Mouse (Mus musculus) activated CD4-positive, CD25-positive, alpha-beta regulatory T cell, adult 4 months (primary cell): Measurements from ENCODE around the gene Srp9. TPM values are rescaled to one million over a fixed set of nuclear protein-coding genes. Genes with fewer than 3 reads are reported as not detected.
A peak's percentile ranks its signal among the peaks of the same experiment; 100 is the strongest.
"Not testable (repeated sequence)": the region's sequence is repeated elsewhere in the genome, so short reads cannot be mapped to it uniquely, and the experiment has no call there.

ENCODE experiments used
- ATAC-seq: one replicate; pipeline ENCODE4 v1.8.0; 2017
- polyA plus RNA-seq, 2 experiments: library from polyadenylated mRNA; unstranded; fragments of 100-300 nt; shearing (Covaris generic); gene quantifications; one replicate each; pipeline ENCODE4 v1.2.1; 2017

Srp9 gene
- polyA plus RNA-seq, 2 experiments from 2014 or later, result 147 to 184 TPM

DNA sequence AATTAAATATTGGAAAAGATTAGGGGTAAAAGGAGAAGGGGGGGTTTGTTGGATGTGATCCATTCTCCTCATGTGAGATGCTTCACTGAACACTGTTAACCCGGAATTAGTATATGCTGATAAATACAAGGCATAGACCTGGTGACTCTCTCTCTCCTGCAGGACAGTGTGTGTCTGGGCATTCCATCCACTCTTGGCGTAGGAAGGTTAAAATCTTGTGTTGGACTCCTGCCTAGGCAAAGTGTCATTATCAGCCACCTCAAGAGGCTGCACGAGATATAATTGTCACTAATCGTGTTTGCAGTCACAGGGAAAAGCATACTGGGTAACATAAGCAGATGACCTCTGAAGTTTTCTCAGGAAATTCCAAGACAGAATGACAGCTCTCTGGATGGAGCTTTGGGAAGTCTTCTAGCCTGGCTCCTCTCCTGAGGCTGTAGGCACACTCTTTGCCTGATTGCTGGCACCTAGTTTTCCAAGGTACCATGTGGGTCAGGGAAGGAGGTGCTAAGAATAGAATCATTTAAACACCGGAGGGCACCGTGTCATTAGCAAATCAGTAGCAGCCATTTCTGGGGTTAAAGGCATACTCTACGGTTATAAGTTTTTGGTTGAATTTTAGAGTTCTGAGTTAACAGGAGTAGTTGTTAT lies 24.5 kb downstream of the Srp9 start:
- ATAC-seq, result no peak

DNA sequence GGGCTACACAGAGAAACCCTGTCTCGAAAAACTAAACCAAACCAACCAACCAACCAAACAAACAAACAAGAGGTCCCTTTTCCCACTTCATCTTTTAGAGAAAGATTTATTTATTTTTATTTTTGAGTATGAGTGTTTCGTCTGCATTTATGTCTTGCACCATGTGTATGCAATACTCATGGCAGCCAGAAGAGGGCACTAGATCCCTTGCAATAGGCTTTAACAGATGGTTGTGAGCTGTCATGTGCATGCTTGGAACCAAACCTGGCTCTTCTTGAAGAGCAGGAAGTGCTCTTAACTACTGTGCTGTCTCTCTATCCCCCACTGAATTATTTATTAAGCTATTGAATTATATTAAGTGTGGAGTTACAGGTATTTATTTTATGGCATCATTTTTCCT lies 25.4 kb downstream of the Srp9 start:
- peak; percentile 46 for ATAC-seq

DNA sequence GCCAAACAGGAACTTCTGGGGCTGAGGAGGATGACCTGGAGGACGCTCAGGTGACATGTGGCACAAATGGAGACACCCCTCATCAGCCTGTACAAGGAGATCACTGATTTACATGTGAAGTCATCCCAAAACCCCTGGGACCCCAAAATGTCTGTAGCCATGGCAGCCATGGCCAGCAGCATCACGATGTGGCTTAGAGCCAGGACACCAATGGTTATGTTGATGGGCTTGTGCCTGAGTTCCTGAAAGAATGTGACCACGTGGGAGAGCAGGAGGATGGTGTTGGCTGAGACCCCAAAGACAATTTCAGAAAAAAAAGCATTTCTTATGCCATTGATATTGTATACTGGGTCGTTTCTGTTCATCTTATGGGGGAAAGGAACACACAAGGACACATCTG lies 33.2 kb downstream of the Srp9 start:
- ATAC-seq, result no peak

DNA sequence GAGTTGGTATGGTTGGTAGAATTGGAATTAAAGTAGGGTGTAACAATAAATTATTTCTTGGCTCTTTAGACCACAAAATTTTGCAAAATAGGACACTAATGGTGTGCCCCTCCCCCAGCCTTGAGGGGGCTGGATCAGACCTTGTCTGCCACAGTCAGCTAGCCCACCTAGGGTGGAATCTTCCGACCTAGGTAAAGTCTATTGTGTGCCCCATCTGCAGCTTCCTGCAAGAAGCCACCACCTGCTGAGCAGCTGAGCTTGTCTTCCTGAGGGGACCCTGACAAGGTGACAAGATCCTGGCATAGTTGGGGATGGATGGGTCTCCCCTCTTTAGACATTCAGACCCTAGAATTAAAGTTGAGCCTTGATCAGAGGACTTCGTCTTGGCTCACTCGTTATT lies 35.0 kb downstream of the Srp9 start:
- ATAC-seq, result no peak

DNA sequence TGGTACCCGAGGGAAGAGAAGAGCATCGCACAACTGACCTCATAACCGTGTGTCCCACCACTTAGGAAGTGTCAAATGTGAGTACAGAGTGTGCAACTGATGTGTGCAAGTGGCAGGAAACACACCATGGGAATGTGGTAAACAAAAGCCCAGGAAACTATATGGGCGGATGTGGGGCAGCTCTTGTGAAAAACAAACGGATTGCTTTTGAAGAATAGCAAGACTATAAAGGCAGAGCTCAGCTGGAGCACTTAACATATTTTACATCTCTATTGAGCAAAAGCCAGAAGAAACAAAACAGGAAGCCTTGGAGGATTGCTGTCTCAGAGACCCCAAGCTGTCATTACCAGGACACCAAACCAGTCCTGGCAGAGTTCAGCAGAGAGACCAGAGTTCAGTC lies 38.4 kb downstream of the Srp9 start:
- no peak for ATAC-seq

DNA sequence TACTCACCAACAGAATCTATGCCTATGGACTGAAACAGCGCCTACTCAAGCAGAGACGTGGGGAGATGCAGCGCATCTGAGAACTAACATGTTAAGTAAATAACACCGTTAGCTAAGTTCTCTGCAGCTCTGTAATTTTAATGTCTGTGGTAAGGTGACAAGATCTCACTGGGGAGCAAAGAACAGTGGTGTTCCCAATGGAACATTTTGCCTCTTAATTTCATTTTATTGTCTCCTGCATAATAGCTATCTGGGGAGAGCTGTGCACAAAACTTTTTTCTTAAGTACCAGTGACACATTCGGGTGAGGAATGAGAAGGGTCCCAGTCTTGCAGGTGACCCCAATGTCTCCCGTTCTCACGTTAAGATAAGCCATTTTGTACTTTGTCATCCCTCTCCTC lies 39.8 kb downstream of the Srp9 start, which contains the start of gene Vmn1r1:
Gene Vmn1r1 (minus strand): TSS at position 101 of the 400 bp plus-strand sequence.
- ATAC-seq, result no peak

DNA sequence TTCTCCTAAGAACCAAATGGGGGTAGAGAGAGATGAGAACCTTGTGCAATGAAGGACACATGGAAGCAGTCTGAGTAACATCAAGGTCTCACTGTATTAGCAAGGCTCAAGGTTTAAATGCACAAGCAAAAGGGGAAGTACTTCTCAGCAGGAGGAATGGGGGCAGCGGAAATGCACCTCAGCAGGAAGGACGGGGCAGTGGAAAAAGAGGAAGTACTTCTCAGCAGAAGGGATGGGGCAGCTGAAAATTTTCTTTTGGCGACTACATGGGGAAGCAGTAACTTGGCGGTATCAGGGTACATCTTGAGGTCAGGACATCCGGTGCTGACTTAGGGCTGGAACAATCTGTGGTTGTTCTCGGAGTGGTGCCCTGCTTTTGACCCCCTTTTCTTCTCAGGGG lies 45.7 kb downstream of the Srp9 start:
- not testable (repeated sequence) for ATAC-seq

DNA sequence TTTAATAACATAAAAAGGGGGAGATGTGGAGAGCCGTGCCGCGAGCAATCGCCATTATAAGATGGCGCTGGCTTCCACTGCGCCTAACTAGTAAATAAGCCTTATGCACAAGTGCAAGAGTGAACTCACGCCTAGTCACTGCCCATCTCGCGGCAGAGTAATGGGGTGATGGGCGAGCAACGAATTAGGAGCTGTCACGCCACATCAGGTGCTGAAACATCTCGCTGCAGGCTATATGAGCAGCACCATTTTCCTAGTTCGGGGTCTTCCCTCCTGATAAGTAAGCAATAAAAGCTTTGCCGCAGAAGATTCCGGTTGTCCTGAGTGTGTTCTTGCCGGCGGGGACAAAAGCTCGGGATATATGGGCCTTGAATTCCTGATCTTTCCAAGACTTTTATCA lies 52.4 kb downstream of the Srp9 start:
- ATAC-seq, result not testable (repeated sequence)

DNA sequence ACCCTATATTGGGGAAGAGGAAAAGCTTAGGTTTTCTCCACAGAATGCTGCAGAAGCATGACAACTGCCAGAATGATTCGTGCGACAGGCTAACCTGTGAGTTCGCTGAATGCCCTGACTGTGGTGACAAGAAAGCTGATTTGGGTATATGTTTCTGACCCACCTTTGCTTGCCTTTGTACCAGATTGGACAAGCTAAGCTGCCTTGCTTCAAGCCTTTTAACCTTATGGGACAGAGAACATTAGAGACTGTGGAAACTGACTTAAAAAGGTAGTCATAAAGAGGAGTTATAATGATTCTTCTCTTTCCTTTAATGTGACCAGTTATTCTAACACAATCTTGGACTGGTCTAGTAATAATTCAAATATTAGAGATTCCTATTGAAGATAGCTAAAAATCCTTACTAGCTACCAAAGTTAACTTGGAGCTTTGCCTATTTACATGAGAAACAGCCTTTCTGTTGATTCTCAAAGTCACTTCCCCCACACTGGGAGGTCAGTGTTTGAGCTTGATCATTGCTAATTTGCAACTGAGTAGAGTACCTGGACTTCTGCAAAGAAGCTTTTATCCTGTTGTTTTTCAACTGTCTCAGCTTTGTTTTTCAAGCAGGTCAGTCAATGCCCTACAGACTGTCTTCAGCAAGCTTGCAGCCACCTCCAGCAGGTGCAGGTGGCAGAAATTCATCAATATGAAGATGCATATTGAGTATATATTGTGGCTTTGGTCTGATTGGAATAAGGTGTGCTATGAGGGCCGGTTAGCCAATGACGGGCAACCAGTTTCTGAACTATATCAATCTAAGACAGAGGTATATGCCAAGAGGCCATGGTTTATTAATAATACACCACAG lies 57.1 kb downstream of the Srp9 start:
- no peak for ATAC-seq

Other genes starting within 250 kb of the Srp9 start
- 1 to 10 TPM in 1 of 2 experiments, under 1 TPM in 1; 0.29 to 1.3 TPM for gene Enah, start 104.7 kb upstream of the Srp9 start, polyA plus RNA-seq
- not detected for gene Vmn1r1, start 39.7 kb downstream of the Srp9 start, polyA plus RNA-seq
- 100 to 1,000 TPM; 109 to 114 TPM for gene Degs1, start 158.1 kb downstream of the Srp9 start, polyA plus RNA-seq
- 1 to 10 TPM; 4.7 to 7.7 TPM for gene Fbxo28, start 216.9 kb downstream of the Srp9 start, polyA plus RNA-seq